Mouse (Mus musculus): ENCODE results near the gene Zfp335. TPM values are rescaled to one million over a fixed set of nuclear protein-coding genes. Genes with fewer than 3 reads are reported as not detected.
"Not testable (repeated sequence)": the region's sequence is repeated elsewhere in the genome, so short reads cannot be mapped to it uniquely, and the experiment has no call there.

Zfp335 gene
- polyA plus RNA-seq, 1 experiment from 2014 or later = 7.6 TPM

DNA sequence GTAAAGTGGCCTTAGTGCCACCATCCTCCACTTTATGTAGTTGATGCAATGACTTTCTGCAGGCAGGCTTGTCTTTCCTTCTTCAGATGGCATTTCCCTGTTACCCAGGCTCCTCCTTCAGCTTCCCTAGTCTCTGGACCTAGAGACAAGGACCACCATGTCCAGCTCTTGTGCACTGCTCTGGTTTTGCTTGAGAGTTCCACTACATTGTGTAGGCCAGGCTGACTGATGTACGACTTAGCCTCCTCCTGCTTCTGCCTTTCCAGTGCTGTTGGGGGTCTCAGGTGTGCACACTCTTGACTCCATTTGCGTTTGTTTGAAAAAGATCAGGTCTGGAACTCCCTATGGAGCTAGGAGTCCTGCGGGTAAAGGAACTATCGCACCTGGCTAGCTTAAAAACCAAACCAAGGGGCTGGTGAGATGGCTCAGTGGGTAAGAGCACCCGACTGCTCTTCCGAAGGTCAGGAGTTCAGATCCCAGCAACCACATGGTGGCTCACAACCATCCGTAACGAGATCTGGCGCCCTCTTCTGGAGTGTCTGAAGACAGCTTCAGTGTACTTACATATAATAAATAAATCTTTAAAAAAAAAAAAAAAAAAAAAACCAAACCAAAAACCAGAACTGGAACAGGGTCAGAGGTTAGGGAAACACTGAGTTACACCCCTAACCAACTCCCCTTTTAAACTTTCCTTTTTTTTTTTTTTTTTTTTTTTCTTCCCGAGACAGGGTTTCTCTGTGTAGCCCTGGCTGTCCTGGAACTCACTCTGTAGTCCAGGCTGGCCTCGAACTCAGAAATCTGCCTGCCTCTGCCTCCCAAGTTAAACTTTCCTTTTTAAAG lies 34.0 kb downstream of the Zfp335 start:
- H3K9me3 ChIP-seq (replicated peaks; ENCODE audit: low read length); ATAC-seq (replicated peaks; ENCODE audit: low FRiP score, low read depth); H3K27me3 ChIP-seq (ENCODE audit: insufficient read depth, low read length); DNase-seq (ENCODE audit: low spot score); H3K4me3 ChIP-seq (replicated peaks; ENCODE audit: low read depth, low read length); H3K9ac ChIP-seq (ENCODE audit: low read depth, low read length); H3K36me3 ChIP-seq (ENCODE audit: insufficient read depth, low read length): not testable (repeated sequence)
- peaks cover 13% of the 10 kb centered on the region for H3K4me1 ChIP-seq (replicated peaks; ENCODE audit: insufficient read depth, low read length)
- 69% methylated on average over 11 of the region's 11 CpGs for WGBS
- TF ChIP-seq CTCF (IDR thresholded peaks at IDR 0.05; ENCODE audit: low read depth) = peak; percentile 33
- peak overlapping the region; percentile 93 for H3K4me2 ChIP-seq (ENCODE audit: low read length)
- H3K27ac ChIP-seq = peak overlapping the region; percentile 100; the same call in 1 of the 2 replicates

DNA sequence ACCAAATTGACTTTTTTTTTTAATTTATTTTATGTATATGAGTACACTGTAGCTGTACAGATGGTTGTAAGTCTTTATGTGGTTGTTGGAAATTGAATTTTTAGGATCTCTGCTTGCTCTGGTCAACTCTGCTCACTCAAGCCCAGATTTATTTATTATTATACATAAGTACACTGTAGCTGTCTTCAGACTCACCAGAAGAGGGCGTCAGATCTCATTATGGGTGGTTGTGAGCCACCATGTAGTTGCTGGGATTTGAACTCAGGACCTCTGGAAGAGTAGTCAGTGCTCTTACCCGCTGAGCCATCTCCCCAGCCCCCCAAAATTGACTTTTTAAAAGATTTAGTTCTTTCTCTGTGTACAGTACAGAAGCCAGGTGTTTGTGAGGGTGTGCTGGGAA lies 35.9 kb downstream of the Zfp335 start:
- TF ChIP-seq CTCF (IDR thresholded peaks at IDR 0.05; ENCODE audit: low read depth) = peak; percentile 24; the same call in 1 of the 2 replicates
- not testable (repeated sequence) for DNase-seq (ENCODE audit: low spot score); H3K36me3 ChIP-seq (ENCODE audit: insufficient read depth, low read length); H3K4me2 ChIP-seq (ENCODE audit: low read length); H3K9me3 ChIP-seq (replicated peaks; ENCODE audit: low read length); ATAC-seq (replicated peaks; ENCODE audit: low FRiP score, low read depth); H3K4me3 ChIP-seq (replicated peaks; ENCODE audit: low read depth, low read length); H3K4me1 ChIP-seq (replicated peaks; ENCODE audit: insufficient read depth, low read length); H3K9ac ChIP-seq (ENCODE audit: low read depth, low read length); H3K27me3 ChIP-seq (ENCODE audit: insufficient read depth, low read length)
- H3K27ac ChIP-seq = peak overlapping the region; percentile 84
- 55% methylated on average over 2 of the region's 2 CpGs for WGBS

DNA sequence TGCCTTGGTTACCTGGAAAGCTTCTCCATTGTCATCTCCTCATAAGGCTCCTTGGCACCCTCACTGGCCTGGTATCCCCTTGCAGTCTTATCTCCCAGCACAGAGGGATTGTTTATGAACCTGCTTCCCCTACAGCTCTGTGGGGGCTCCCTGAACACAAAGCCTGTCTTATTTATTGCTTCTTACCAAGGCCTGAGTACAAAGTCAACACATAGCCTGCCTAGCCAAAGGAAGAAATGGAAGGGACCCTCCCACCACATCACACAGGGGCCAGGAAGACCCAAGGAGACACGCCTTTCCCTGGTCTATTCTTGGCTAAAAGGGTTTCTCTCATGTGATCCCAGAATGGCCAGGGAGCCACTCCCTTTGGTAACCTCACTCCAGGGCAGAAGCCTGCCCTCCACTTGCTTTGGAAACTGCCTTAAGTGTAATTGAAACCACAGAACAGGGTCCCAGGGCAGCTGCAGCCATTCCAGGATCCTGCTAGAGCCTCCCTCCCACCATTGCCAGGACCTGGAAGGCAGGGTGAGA lies 37.3 kb downstream of the Zfp335 start:
- ATAC-seq (replicated peaks; ENCODE audit: low FRiP score, low read depth) = peak; percentile 25; the same call in 1 of the 2 replicates

DNA sequence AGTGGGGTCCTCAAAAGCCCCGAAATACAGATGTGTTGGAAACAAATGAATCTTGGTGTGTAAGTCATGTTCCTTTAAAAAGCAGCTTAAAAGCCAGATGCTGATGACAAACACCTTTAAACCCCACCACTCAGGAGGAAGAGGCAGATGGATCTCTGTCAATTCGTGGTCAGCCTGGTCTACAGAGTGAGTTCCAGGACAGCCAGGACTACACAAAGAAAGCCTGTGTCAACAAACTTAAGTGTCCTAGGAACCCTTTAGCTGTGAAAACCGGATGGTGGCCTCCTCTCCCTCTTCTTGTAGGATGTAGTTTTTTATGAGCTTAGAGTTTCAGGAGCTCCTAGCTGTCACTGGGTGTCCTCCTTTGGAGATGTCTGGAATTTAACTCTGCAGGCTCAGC lies 37.9 kb downstream of the Zfp335 start:
- DNase-seq (ENCODE audit: low spot score) = peak; percentile 41
- H3K27ac ChIP-seq = peak overlapping the region; percentile 84
- peaks cover 3% of the 10 kb centered on the region; the same call in 1 of the 2 replicates for H3K4me1 ChIP-seq (replicated peaks; ENCODE audit: insufficient read depth, low read length)
- no peak overlapping the region for H3K4me3 ChIP-seq (replicated peaks; ENCODE audit: low read depth, low read length)
- H3K27me3 ChIP-seq (ENCODE audit: insufficient read depth, low read length) = no peaks in the 10 kb centered on the region
- no peak for TF ChIP-seq CTCF (IDR thresholded peaks at IDR 0.05; ENCODE audit: low read depth)
- H3K9me3 ChIP-seq (replicated peaks; ENCODE audit: low read length) = no peaks in the 10 kb centered on the region
- no peaks in the 10 kb centered on the region for H3K36me3 ChIP-seq (ENCODE audit: insufficient read depth, low read length)
- no peak for ATAC-seq (replicated peaks; ENCODE audit: low FRiP score, low read depth)
- 39% methylated on average over 3 of the region's 3 CpGs for WGBS
- H3K4me2 ChIP-seq (ENCODE audit: low read length) = no peak overlapping the region; the same call in 1 of the 2 replicates
- H3K9ac ChIP-seq (ENCODE audit: low read depth, low read length) = 0 out of 2 replicates have a peak overlapping the region, but pooled peaks have one; percentile 4

More for the DNA sequence above, 37.3 kb downstream of the Zfp335 start:
- 23% methylated on average over 1 of the region's 1 CpGs for WGBS
- peaks cover 3% of the 10 kb centered on the region; the same call in 1 of the 2 replicates for H3K4me1 ChIP-seq (replicated peaks; ENCODE audit: insufficient read depth, low read length)
- H3K36me3 ChIP-seq (ENCODE audit: insufficient read depth, low read length) = no peaks in the 10 kb centered on the region
- no peaks in the 10 kb centered on the region for H3K9me3 ChIP-seq (replicated peaks; ENCODE audit: low read length)
- H3K27me3 ChIP-seq (ENCODE audit: insufficient read depth, low read length) = no peaks in the 10 kb centered on the region
- no peak overlapping the region for H3K4me3 ChIP-seq (replicated peaks; ENCODE audit: low read depth, low read length)
- peak overlapping the region; percentile 4; the same call in 1 of the 2 replicates for H3K4me2 ChIP-seq (ENCODE audit: low read length)
- H3K27ac ChIP-seq = peak overlapping the region; percentile 84
- no peak for TF ChIP-seq CTCF (IDR thresholded peaks at IDR 0.05; ENCODE audit: low read depth)
- DNase-seq (ENCODE audit: low spot score) = peak; percentile 90
- H3K9ac ChIP-seq (ENCODE audit: low read depth, low read length) = 0 out of 2 replicates have a peak overlapping the region, but pooled peaks have one; percentile 13

DNA sequence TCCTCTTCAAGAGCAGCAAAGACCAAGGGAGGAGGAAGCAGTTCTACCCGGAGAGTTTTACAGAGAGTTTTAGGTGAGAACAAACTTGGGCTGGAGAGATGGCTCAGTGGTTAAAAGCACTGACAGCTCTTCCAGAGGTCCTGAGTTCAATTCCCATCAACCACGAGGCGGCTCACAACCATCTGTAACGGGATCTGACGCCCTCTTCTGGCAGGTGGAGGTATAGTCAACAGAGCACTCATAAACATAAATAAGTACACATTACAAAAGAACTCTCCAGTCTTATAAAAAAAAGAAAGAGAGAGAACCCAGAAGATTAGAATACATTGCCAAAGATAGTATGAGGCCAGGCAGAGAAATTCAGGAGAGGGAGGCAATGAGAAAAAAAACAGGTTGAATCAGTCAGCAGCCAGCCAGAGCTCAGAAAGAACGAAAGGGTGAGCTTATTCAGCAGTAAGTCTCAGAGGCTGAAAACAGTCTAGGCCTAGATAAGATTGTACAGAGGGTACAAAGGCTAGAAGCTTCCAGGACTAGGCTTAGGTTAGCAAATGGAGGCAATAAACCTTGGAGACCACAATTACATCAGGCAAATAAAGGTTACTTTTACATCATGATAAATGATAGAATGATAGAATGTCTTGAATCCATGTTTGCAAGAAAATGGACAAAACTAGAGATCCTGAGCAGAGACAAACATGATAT lies 39.8 kb downstream of the Zfp335 start:
- Histone ChIP-seq H3K4me1 (replicated peaks; ENCODE audit: insufficient read depth, low read length) (no peaks in the 10 kb centered on the region; the same call in 1 of the 2 replicates), H3K4me2 (ENCODE audit: low read length) (no peak overlapping the region), H3K9me3 (replicated peaks; ENCODE audit: low read length) (no peaks in the 10 kb centered on the region), H3K9ac (ENCODE audit: low read depth, low read length) (no peak overlapping the region), H3K27me3 (ENCODE audit: insufficient read depth, low read length) (no peaks in the 10 kb centered on the region), H3K36me3 (ENCODE audit: insufficient read depth, low read length) (no peaks in the 10 kb centered on the region), H3K4me3 (replicated peaks; ENCODE audit: low read depth, low read length) (no peak overlapping the region), H3K27ac (no peak overlapping the region)
- 56% methylated on average over 6 of the region's 6 CpGs for WGBS
- no peak for TF ChIP-seq CTCF (IDR thresholded peaks at IDR 0.05; ENCODE audit: low read depth)
- ATAC-seq (replicated peaks; ENCODE audit: low FRiP score, low read depth) (no peak), DNase-seq (ENCODE audit: low spot score) (no peak)

DNA sequence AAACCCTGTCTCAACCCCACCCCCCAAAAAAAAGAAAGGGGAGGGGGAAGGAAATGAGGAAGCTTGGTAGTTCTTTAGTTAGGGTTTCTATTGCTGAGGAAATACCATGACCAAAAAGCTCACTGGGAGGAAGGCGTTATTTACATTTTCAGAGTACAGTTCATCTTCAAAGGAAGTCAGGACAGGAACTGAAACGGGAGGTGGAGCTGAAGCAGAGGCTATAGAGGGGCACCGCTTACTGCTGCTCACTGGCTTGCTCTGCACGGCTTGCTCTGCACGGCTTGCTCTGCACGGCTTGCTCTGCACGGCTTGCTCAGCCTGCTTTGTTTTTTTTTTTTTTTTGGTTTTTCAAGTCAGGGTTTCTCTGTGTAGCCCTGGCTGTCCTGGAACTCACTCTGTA lies 43.1 kb downstream of the Zfp335 start:
- Histone ChIP-seq H3K27ac (no peak overlapping the region), H3K27me3 (ENCODE audit: insufficient read depth, low read length) (no peaks in the 10 kb centered on the region), H3K9ac (ENCODE audit: low read depth, low read length) (no peak overlapping the region), H3K36me3 (ENCODE audit: insufficient read depth, low read length) (no peaks in the 10 kb centered on the region), H3K4me3 (replicated peaks; ENCODE audit: low read depth, low read length) (no peak overlapping the region), H3K4me1 (replicated peaks; ENCODE audit: insufficient read depth, low read length) (no peaks in the 10 kb centered on the region), H3K9me3 (replicated peaks; ENCODE audit: low read length) (no peaks in the 10 kb centered on the region), H3K4me2 (ENCODE audit: low read length) (no peak overlapping the region)
- TF ChIP-seq CTCF (IDR thresholded peaks at IDR 0.05; ENCODE audit: low read depth) = no peak
- DNase-seq (ENCODE audit: low spot score) (no peak), ATAC-seq (replicated peaks; ENCODE audit: low FRiP score, low read depth) (no peak)
- whole genome bisulfite sequencing = 51% methylated on average over 7 of the region's 7 CpGs
